Mouse (Mus musculus) hindbrain, embryonic 13.5 days (tissue): ENCODE data around the gene Arrb2. TPM values are rescaled to one million over a fixed set of nuclear protein-coding genes. Genes with fewer than 3 reads are reported as not detected.
A peak's percentile ranks its signal among the peaks of the same experiment; 100 is the strongest.
"Not testable (repeated sequence)": the region's sequence is repeated elsewhere in the genome, so short reads cannot be mapped to it uniquely, and the experiment has no call there.

Source experiments
- ATAC-seq: fragments of 200-750 bp; cut with Nextera tagmentation; 2 replicates; pipeline ENCODE4 v1.8.0; 2017; ENCODE audit warnings: moderate TSS enrichment; ENCODE audit not compliant: low FRiP score
- H3K27ac ChIP-seq: fragments of 300-500 bp; sonication (generic); 2 replicates; pipeline ENCODE4 v1.5.1; 2015; ENCODE audit warnings: inconsistent platforms, mild to moderate bottlenecking, moderate library complexity
- H3K27me3 ChIP-seq: fragments of 300-500 bp; sonication (generic); 2 replicates; pipeline ENCODE4 v1.6.1; 2015; ENCODE audit warnings: mild to moderate bottlenecking, inconsistent platforms
- H3K36me3 ChIP-seq: fragments of 300-500 bp; sonication (generic); 2 replicates; pipeline ENCODE4 v1.6.1; 2015; ENCODE audit warnings: mild to moderate bottlenecking, inconsistent platforms
- H3K4me1 ChIP-seq: fragments of 300-500 bp; sonication (generic); replicated peaks from 2 replicates; pipeline ENCODE4 v1.6.1; 2015; ENCODE audit warnings: inconsistent platforms
- H3K4me2 ChIP-seq: fragments of 300-500 bp; sonication (generic); 2 replicates; pipeline ENCODE4 v1.6.1; 2015; ENCODE audit warnings: inconsistent platforms, mild to moderate bottlenecking, moderate library complexity
- H3K4me3 ChIP-seq: fragments of 300-500 bp; sonication (generic); 2 replicates; pipeline ENCODE4 v1.5.1; 2015; ENCODE audit warnings: mild to moderate bottlenecking, inconsistent platforms
- H3K9ac ChIP-seq: fragments of 300-500 bp; sonication (generic); 2 replicates; pipeline ENCODE4 v1.6.1; 2015; ENCODE audit warnings: mild to moderate bottlenecking, inconsistent platforms
- H3K9me3 ChIP-seq: fragments of 300-500 bp; sonication (generic); 2 replicates; pipeline ENCODE4 v1.6.1; 2016; ENCODE audit warnings: inconsistent platforms
- WGBS: fragments of 180-500 bp; shearing (Covaris S2); methylation state at CpG from one replicate; pipeline ENCODE4 v1.1.7; 2015; 5-methylcytosine and 5-hydroxymethylcytosine counted together
- polyA plus RNA-seq: library from polyadenylated mRNA; unstranded; fragments of >200 nt; fragmentation: Nextera tagmentation; extraction: Ambion mirVana; gene quantifications from 2 replicates; pipeline ENCODE4 v1.2.1, GENCODE M21; 2015

Gene Arrb2
- polyA plus RNA-seq = 47.6 and 50.2 TPM in 2 replicates

DNA sequence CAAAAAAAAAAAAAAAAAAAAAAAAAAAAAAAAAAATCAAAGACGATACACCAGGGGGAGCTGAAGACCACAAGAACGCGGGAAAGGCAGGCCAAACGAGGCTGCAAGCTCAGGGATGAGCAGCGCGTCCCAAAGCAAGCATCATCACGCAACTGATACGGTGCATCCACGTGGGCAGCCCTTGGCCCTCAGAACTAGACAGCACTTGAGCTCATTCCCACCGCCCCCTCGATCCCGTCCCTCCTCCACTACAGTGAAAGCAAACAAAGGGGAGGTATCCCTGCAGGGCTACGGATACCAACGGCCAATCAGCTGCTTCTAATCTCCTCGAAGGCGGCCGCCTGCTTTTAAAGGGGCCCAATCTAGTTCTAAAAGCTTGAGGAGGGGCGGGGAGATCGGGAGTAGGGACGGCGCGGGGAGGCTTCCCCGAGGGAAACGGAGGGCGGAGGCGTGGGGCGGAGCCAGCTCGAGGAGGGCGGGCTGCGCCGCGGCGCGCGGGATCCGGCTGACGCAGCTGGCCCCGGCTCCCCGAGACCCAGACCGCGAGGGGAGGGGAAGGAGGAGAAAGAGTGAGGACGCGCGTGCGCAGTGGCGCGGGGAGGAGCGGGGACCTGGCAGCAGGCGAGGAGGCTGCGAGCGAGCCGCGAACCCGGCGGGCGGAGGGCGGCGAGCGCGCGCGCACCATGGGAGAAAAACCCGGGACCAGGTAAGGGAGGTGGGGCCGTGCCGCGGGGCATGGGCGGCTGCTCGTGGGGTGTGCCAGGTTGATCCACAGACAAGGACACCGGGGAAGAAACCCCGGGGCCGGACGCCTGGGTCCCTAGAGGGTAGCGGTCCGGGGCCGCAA lies at the start of gene Arrb2:
Gene Arrb2 (plus strand): TSS at position 588 of the 847 bp plus-strand sequence.
- Histone ChIP-seq H3K4me1 (peaks cover 36% of the 10 kb centered on the region), H3K9ac (peak within 1 kb of the TSS; percentile 94), H3K36me3 (peaks cover 22% of the 10 kb centered on the region), H3K4me3 (peak within 1 kb of the TSS; percentile 73), H3K27me3 (no peaks in the 10 kb centered on the region), H3K4me2 (peak within 1 kb of the TSS; percentile 77), H3K9me3 (no peaks in the 10 kb centered on the region), H3K27ac (peak within 1 kb of the TSS; percentile 96)
- ATAC-seq = peak; percentile 97
- under 1% methylated on average over 74 of the region's 75 CpGs for WGBS

GRCm38 (mm10) chr11:70384136-70384535 lies 48.3 kb upstream of the Arrb2 start:
- Histone ChIP-seq H3K4me3 (no peak overlapping the region), H3K9ac (no peak overlapping the region), H3K27me3 (no peaks in the 10 kb centered on the region), H3K4me1 (no peaks in the 10 kb centered on the region), H3K27ac (no peak overlapping the region), H3K4me2 (no peak overlapping the region), H3K36me3 (peaks cover 19% of the 10 kb centered on the region), H3K9me3 (no peaks in the 10 kb centered on the region)
- WGBS = 92% methylated on average over 3 of the region's 3 CpGs
- no peak for ATAC-seq

- H3K4me1 ChIP-seq = no peaks in the 10 kb centered on the region
- no peak for ATAC-seq
- peaks cover 32% of the 10 kb centered on the region for H3K36me3 ChIP-seq
- WGBS = 93% methylated on average over 5 of the region's 5 CpGs
- H3K27me3 ChIP-seq = no peaks in the 10 kb centered on the region
- H3K4me3 ChIP-seq = no peak overlapping the region
- no peak overlapping the region for H3K27ac ChIP-seq
- no peak overlapping the region for H3K4me2 ChIP-seq
- no peaks in the 10 kb centered on the region for H3K9me3 ChIP-seq
- no peak overlapping the region for H3K9ac ChIP-seq
These were observed 45.0 kb upstream of the Arrb2 start for GRCm38 (mm10) chr11:70387436-70387835.

GRCm38 (mm10) chr11:70389421-70389820 lies 43.0 kb upstream of the Arrb2 start:
- no peaks in the 10 kb centered on the region for H3K27me3 ChIP-seq
- WGBS = 95% methylated on average over 5 of the region's 5 CpGs
- H3K4me1 ChIP-seq = no peaks in the 10 kb centered on the region
- no peaks in the 10 kb centered on the region for H3K9me3 ChIP-seq
- H3K27ac ChIP-seq = no peak overlapping the region
- H3K36me3 ChIP-seq = peaks cover 45% of the 10 kb centered on the region
- H3K4me2 ChIP-seq = no peak overlapping the region
- no peak overlapping the region for H3K9ac ChIP-seq
- H3K4me3 ChIP-seq = no peak overlapping the region
- ATAC-seq = no peak

GRCm38 (mm10) chr11:70403598-70403997 lies 28.8 kb upstream of the Arrb2 start:
- Histone ChIP-seq H3K4me1 (peaks cover 15% of the 10 kb centered on the region), H3K4me3 (no peak overlapping the region), H3K9me3 (no peaks in the 10 kb centered on the region), H3K27ac (no peak overlapping the region), H3K27me3 (no peaks in the 10 kb centered on the region), H3K36me3 (peaks cover 65% of the 10 kb centered on the region), H3K9ac (no peak overlapping the region), H3K4me2 (no peak overlapping the region)
- WGBS = 92% methylated on average over 2 of the region's 2 CpGs
- no peak for ATAC-seq

DNA sequence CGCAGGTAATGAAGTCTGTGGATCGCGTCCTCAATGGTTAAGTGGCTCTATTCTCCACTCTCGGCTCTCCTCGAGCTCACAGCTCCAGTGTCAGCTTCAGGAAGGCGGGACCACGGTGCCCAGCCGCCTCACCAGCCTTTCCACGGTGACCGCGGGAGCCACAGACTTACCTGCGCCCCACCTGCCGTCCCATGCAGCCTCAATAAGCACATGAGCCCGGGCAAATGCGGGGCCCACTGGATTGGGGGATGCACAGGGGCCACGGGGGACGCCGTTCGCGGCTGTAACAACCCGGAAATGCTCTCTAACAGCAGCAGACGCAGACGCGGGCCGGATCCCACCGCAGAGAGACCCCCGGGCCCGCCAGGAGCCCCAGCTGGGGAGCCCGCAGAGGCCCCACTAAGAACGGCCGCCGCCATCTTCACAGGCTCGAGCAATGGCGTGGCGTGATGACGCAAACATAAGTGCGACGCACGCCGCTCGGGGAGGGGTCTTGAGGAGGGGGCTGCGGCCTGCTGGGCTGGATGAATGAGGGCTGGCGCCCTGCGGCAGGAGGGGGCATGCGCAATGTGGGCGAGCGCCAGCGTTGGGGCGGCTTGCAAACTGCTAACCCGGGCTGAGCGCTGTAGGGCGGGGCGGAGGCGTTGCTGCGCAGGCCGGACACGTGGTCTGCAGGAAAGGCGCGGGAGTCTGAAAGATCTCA lies 22.7 kb upstream of the Arrb2 start, which contains the start of gene Pelp1:
Gene Pelp1 (minus strand): TSS at position 438 of the 703 bp plus-strand sequence.
- WGBS = under 1% methylated on average over 59 of the region's 59 CpGs

DNA sequence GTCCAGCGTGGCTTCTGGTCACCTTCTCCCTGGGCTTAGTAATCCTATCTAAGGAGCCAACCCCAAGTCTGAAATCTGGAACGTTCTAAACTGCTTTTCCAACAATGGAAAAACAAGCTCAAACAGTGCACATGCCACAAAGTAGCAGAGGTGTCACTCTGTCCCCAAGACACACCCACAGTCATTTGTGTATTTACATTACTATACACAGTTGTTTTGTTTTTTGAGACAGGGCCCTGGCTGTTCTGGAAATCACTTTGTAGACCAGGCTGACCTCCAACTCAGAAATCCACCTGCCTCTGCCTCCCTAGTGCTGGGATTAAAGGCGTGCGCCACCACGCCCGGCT lies 22.2 kb upstream of the Arrb2 start:
- Histone ChIP-seq H3K4me2 (peak overlapping the region; percentile 82), H3K27ac (peak overlapping the region; percentile 83), H3K4me3 (peak overlapping the region; percentile 98), H3K4me1 (peaks cover 23% of the 10 kb centered on the region), H3K9me3 (no peaks in the 10 kb centered on the region), H3K27me3 (peaks cover 5% of the 10 kb centered on the region; the same call in 1 of the 2 replicates), H3K9ac (peak overlapping the region; percentile 99), H3K36me3 (peaks cover 6% of the 10 kb centered on the region)
- no peak for ATAC-seq
- WGBS = 65% methylated on average over 6 of the region's 6 CpGs

More for the DNA sequence above, 22.7 kb upstream of the Arrb2 start, which contains the start of gene Pelp1:
- Histone ChIP-seq H3K4me3 (peak within 1 kb of the TSS; percentile 98), H3K27ac (peak within 1 kb of the TSS; percentile 83), H3K4me2 (peak within 1 kb of the TSS; percentile 82), H3K9ac (peak within 1 kb of the TSS; percentile 99), H3K36me3 (peaks cover 9% of the 10 kb centered on the region), H3K27me3 (peaks cover 5% of the 10 kb centered on the region; the same call in 1 of the 2 replicates), H3K4me1 (peaks cover 23% of the 10 kb centered on the region), H3K9me3 (no peaks in the 10 kb centered on the region)
- ATAC-seq = peak; percentile 99

DNA sequence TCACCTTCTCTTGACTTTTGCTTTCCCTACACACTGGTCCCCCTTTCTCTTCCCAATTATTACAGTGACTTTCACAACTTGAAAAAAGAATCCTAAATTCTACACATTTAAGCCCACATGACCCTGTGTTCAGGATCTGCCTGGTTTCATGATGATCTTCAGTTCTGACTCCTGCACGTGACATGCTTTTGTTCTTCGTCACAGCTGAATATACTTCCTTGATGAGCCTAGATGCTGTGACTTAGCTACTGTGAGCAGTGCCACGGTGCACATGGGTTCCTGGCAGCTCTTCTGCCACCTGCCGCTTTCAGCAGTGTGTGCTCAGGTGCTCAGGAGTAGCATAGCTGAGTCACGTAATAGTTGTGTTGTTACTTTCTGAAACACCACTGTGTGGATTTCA lies 19.8 kb upstream of the Arrb2 start:
- Histone ChIP-seq H3K4me1 (peaks cover 18% of the 10 kb centered on the region), H3K36me3 (no peaks in the 10 kb centered on the region), H3K4me3 (no peak overlapping the region), H3K9me3 (no peaks in the 10 kb centered on the region), H3K27me3 (peaks cover 5% of the 10 kb centered on the region; the same call in 1 of the 2 replicates), H3K27ac (no peak overlapping the region), H3K4me2 (no peak overlapping the region), H3K9ac (no peak overlapping the region)
- ATAC-seq = no peak
- 78% methylated on average over 5 of the region's 5 CpGs for WGBS

- no peak overlapping the region for H3K4me2 ChIP-seq
- no peak overlapping the region for H3K9ac ChIP-seq
- H3K27ac ChIP-seq = no peak overlapping the region
- H3K27me3 ChIP-seq = peaks cover 5% of the 10 kb centered on the region; the same call in 1 of the 2 replicates
- no peak overlapping the region for H3K4me3 ChIP-seq
- H3K4me1 ChIP-seq = peaks cover 4% of the 10 kb centered on the region
- 6% methylated on average over 3 of the region's 3 CpGs for WGBS
- ATAC-seq = no peak
- H3K36me3 ChIP-seq = no peaks in the 10 kb centered on the region
- H3K9me3 ChIP-seq = no peaks in the 10 kb centered on the region
These were observed 18.5 kb upstream of the Arrb2 start for GRCm38 (mm10) chr11:70413961-70414360.

DNA sequence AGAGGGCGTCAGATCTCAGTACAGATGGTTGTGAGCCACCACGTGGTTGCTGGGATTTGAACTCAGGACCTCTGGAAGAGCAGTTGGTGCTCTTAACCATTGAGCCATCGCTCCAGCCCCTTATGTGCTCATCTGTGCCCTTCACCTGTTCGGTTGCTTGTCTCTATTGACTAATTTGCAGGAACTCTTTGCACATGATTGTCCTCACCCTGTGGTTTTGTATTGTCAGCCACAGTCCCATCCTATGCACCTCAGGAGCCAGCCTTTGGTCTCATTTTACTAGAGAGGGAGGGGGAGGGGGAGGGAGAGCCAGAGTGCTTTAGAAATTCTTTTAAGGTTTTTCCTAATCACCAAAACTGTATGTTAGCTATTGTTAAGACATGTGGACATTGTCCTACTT lies 14.2 kb upstream of the Arrb2 start:
- H3K27ac ChIP-seq = no peak overlapping the region
- H3K4me1 ChIP-seq = no peaks in the 10 kb centered on the region
- no peaks in the 10 kb centered on the region for H3K27me3 ChIP-seq
- no peak overlapping the region for H3K4me3 ChIP-seq
- H3K9ac ChIP-seq = no peak overlapping the region
- ATAC-seq = no peak
- no peak overlapping the region for H3K4me2 ChIP-seq
- WGBS = 65% methylated on average over 4 of the region's 4 CpGs
- no peaks in the 10 kb centered on the region for H3K36me3 ChIP-seq
- H3K9me3 ChIP-seq = no peaks in the 10 kb centered on the region

DNA sequence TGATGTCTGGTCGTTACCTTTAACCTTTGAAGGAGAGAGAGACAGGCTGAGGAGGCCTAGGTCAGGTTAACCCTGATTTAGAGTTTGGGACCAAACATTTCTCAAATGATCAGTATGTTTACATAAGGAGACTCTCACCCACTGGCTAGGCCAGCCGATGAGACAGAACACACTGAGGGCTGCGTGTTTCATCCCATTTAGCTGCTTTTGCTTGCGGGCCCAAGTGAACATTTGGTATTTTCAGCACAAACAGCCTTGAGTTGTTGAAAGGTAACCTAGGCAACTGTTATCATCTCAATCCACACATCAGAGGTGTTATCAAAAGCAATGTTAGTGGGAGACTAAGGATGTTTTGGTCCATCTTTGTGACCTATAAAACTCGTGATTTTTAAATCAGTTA lies 12.9 kb upstream of the Arrb2 start:
- no peaks in the 10 kb centered on the region for H3K9me3 ChIP-seq
- WGBS = 82% methylated on average over 5 of the region's 5 CpGs
- no peak overlapping the region for H3K27ac ChIP-seq
- H3K27me3 ChIP-seq = no peaks in the 10 kb centered on the region
- no peak overlapping the region for H3K9ac ChIP-seq
- no peak for ATAC-seq
- H3K4me1 ChIP-seq = no peaks in the 10 kb centered on the region
- no peak overlapping the region for H3K4me2 ChIP-seq
- no peak overlapping the region for H3K4me3 ChIP-seq
- H3K36me3 ChIP-seq = no peaks in the 10 kb centered on the region

- ATAC-seq, H3K4me3 ChIP-seq: not testable (repeated sequence)
- WGBS = 70% methylated on average over 6 of the region's 6 CpGs
These were observed 5.8 kb upstream of the Arrb2 start for GRCm38 (mm10) chr11:70426598-70426997.

More at GRCm38 (mm10) chr11:70426598-70426997, 5.8 kb upstream of the Arrb2 start:
- not testable (repeated sequence) for H3K27me3 ChIP-seq, H3K4me1 ChIP-seq, H3K36me3 ChIP-seq, H3K4me2 ChIP-seq, H3K27ac ChIP-seq, H3K9me3 ChIP-seq, H3K9ac ChIP-seq
